Mouse (Mus musculus) 3T3-L1 (cell line): Measurements from ENCODE around the gene Dync2li1.

Experiments
- DNase-seq: peaks from one replicate; pipeline ENCODE4 v3.0.0-alpha.2; 2015; ENCODE audit warnings: low read depth, low spot score

Dync2li1 gene

GRCm38 (mm10) chr17:84645894-84646293 lies 19.6 kb downstream of the Dync2li1 start:
- DNase-seq = no peak

- DNase-seq = no peak
Measured at GRCm38 (mm10) chr17:84646477-84646876, 20.2 kb downstream of the Dync2li1 start.

- DNase-seq = no peak
Measured at GRCm38 (mm10) chr17:84647630-84648029, 21.3 kb downstream of the Dync2li1 start.

GRCm38 (mm10) chr17:84650302-84651017 lies 24.2 kb downstream of the Dync2li1 start:
- no peak for DNase-seq

GRCm38 (mm10) chr17:84653544-84653943 lies 27.2 kb downstream of the Dync2li1 start:
- DNase-seq = no peak

- no peak for DNase-seq
Measured at GRCm38 (mm10) chr17:84656205-84656604, 29.9 kb downstream of the Dync2li1 start.

GRCm38 (mm10) chr17:84656653-84657421 lies 30.5 kb downstream of the Dync2li1 start:
- DNase-seq = no peak

- peak; percentile 6 for DNase-seq
Measured at GRCm38 (mm10) chr17:84657422-84657732, 31.1 kb downstream of the Dync2li1 start.

- no peak for DNase-seq
Measured at GRCm38 (mm10) chr17:84657782-84658181, 31.5 kb downstream of the Dync2li1 start.

- DNase-seq = no peak
Measured at GRCm38 (mm10) chr17:84658195-84658594, 31.9 kb downstream of the Dync2li1 start.

- DNase-seq = no peak
Measured at GRCm38 (mm10) chr17:84658951-84659350, 32.7 kb downstream of the Dync2li1 start.

GRCm38 (mm10) chr17:84665053-84665452 lies 38.8 kb downstream of the Dync2li1 start:
- no peak for DNase-seq

GRCm38 (mm10) chr17:84665691-84666090 lies 39.4 kb downstream of the Dync2li1 start:
- DNase-seq = no peak

GRCm38 (mm10) chr17:84667848-84668247 lies 41.6 kb downstream of the Dync2li1 start:
- DNase-seq = no peak

- DNase-seq = no peak
Measured at GRCm38 (mm10) chr17:84672376-84673369, 46.4 kb downstream of the Dync2li1 start.

- DNase-seq = no peak
Measured at GRCm38 (mm10) chr17:84674048-84674447, 47.8 kb downstream of the Dync2li1 start.

- no peak for DNase-seq
Measured at GRCm38 (mm10) chr17:84675204-84675603, 48.9 kb downstream of the Dync2li1 start.

- DNase-seq = no peak
Measured at GRCm38 (mm10) chr17:84675951-84676366, 49.7 kb downstream of the Dync2li1 start, which contains the start of gene Abcg8. Gene Abcg8, plus strand, starts transcription at chr17:84676302.

GRCm38 (mm10) chr17:84677595-84677994 lies 51.3 kb downstream of the Dync2li1 start:
- no peak for DNase-seq

GRCm38 (mm10) chr17:84681670-84682069 lies 55.4 kb downstream of the Dync2li1 start:
- DNase-seq = no peak
